Mouse (Mus musculus): ENCODE measurements at regions not wholly inside any gene's neighbourhood (a gene's known extent, or its start where the extent isn't known, plus 50 kb on each side); places are given as distances from the start of the nearest gene placed in this dataset.

DNA sequence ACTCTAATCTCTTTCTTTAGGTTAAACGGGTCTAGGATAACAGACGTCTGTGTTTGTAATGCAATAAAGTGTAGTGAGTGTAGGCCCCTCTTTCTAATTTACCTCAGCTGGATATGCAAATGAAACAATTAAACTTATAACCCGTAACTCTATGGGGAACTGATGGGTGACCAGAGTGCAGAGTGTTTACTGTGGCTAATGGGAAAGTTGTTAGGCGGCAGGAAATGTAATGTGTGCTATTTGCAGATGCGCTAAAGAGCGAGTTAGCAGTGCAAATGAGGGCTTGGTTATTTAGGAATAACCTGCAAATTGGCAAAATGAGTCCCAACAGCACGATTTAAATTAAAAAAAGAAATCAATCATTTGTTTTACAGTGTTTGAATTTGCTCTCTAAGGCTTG, 168.8 kb upstream of the Psmd7 start:
- ATAC-seq (ENCODE audit: low read depth): no peak
- Histone ChIP-seq H3K36me3 (ENCODE audit: control insufficient read depth, insufficient read depth, low read length) (no peaks in the 10 kb centered on the region), H3K27me3 (ENCODE audit: control insufficient read depth, insufficient read depth, low read length) (no peaks in the 10 kb centered on the region), H3K27ac (ENCODE audit: low read depth, low read length) (no peak overlapping the region), H3K4me1 (ENCODE audit: control insufficient read depth, insufficient read depth, low read length) (no peaks in the 10 kb centered on the region), H3K4me3 (ENCODE audit: low read depth, low read length) (no peak overlapping the region), H3K9ac (replicated peaks; ENCODE audit: low read depth, low read length) (no peak overlapping the region), H3K9me3 (ENCODE audit: control insufficient read depth, low read length) (no peaks in the 10 kb centered on the region), H3K4me2 (ENCODE audit: low read depth, low read length) (no peak overlapping the region)
- 41% methylated on average over 7 of the region's 7 CpGs for WGBS

DNA sequence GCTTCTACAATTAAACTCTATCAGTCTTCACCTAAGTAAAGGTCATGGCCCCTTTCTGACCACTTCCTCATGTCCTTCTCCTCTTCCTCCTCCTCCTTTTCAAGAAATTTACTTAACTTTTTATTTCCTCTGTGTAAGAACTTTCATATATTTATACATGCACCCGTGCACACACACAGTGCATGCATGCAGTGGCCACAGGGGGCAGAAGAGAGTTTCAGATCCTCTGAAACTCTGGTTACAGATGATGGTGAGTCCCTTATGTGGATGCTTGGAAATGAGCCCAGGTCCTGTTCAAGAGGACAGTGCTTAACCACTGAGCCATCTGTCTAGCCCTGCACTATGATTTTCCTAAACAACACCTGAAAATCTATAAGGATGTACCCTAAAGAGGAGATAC, 170.4 kb upstream of the Psmd7 start:
- H3K4me3 ChIP-seq (ENCODE audit: low read depth, low read length): no peak overlapping the region
- H3K27me3 ChIP-seq (ENCODE audit: control insufficient read depth, insufficient read depth, low read length): no peaks in the 10 kb centered on the region
- H3K27ac ChIP-seq (ENCODE audit: low read depth, low read length): no peak overlapping the region
- 81% methylated on average over 1 of the region's 1 CpGs for WGBS
- H3K9ac ChIP-seq (replicated peaks; ENCODE audit: low read depth, low read length): no peak overlapping the region
- H3K9me3 ChIP-seq (ENCODE audit: control insufficient read depth, low read length): no peaks in the 10 kb centered on the region
- H3K4me2 ChIP-seq (ENCODE audit: low read depth, low read length): no peak overlapping the region
- H3K4me1 ChIP-seq (ENCODE audit: control insufficient read depth, insufficient read depth, low read length): no peaks in the 10 kb centered on the region
- ATAC-seq (ENCODE audit: low read depth): no peak
- no peaks in the 10 kb centered on the region for H3K36me3 ChIP-seq (ENCODE audit: control insufficient read depth, insufficient read depth, low read length)

DNA sequence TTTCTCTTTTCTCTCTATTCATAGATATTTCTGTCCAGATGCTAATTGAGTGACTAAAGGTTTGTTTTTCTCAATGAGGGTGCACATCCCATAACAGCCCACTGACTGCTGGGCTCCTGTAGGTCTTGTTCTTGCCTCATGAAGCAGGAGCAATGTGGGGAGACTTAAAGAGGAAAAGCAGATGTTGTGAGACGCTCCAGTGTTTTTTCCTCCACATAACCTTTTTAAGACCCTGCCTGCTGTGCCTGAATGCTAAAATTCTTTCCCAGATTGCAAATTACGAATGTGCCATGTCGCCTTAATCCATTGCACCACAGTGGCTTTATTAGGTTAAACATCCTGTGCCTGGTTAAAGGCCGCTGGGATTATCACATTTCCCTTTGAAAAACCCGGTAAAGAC, 165.5 kb upstream of the Zfhx3 start:
- no peak overlapping the region for H3K9ac ChIP-seq (replicated peaks; ENCODE audit: low read depth, low read length)
- H3K27ac ChIP-seq (ENCODE audit: low read depth, low read length): no peak overlapping the region
- H3K9me3 ChIP-seq (ENCODE audit: control insufficient read depth, low read length): no peaks in the 10 kb centered on the region
- no peak for ATAC-seq (ENCODE audit: low read depth)
- H3K4me2 ChIP-seq (ENCODE audit: low read depth, low read length): no peak overlapping the region
- H3K4me3 ChIP-seq (ENCODE audit: low read depth, low read length): no peak overlapping the region
- 11% methylated on average over 5 of the region's 5 CpGs for WGBS
- H3K36me3 ChIP-seq (ENCODE audit: control insufficient read depth, insufficient read depth, low read length): no peaks in the 10 kb centered on the region
- H3K4me1 ChIP-seq (ENCODE audit: control insufficient read depth, insufficient read depth, low read length): no peaks in the 10 kb centered on the region
- no peaks in the 10 kb centered on the region for H3K27me3 ChIP-seq (ENCODE audit: control insufficient read depth, insufficient read depth, low read length)

DNA sequence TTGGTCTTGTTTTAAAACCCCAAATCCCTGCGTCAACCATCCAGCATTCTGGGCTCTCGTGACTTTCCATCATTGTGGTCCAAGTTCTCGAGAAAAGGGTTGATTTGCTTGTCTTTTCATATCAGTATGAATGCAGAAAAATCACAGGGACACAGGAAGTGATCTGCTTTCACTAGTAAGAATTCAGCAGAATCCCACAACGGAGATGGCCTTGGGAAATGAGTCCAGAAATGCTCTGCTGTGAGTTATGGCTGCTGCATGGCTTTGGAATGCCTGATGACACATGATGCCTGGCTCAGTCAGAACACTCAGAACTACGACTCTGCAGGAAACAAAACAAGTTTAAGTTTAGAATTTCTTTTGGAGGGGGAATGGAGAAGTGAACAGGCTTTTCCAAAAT, 156.7 kb upstream of the Zfhx3 start:
- ATAC-seq (ENCODE audit: low read depth): no peak
- Histone ChIP-seq H3K4me2 (ENCODE audit: low read depth, low read length) (no peak overlapping the region), H3K9ac (replicated peaks; ENCODE audit: low read depth, low read length) (no peak overlapping the region), H3K4me1 (ENCODE audit: control insufficient read depth, insufficient read depth, low read length) (no peaks in the 10 kb centered on the region), H3K27me3 (ENCODE audit: control insufficient read depth, insufficient read depth, low read length) (no peaks in the 10 kb centered on the region), H3K4me3 (ENCODE audit: low read depth, low read length) (no peak overlapping the region), H3K36me3 (ENCODE audit: control insufficient read depth, insufficient read depth, low read length) (no peaks in the 10 kb centered on the region), H3K27ac (ENCODE audit: low read depth, low read length) (no peak overlapping the region), H3K9me3 (ENCODE audit: control insufficient read depth, low read length) (no peaks in the 10 kb centered on the region)
- WGBS: 82% methylated on average over 5 of the region's 5 CpGs

DNA sequence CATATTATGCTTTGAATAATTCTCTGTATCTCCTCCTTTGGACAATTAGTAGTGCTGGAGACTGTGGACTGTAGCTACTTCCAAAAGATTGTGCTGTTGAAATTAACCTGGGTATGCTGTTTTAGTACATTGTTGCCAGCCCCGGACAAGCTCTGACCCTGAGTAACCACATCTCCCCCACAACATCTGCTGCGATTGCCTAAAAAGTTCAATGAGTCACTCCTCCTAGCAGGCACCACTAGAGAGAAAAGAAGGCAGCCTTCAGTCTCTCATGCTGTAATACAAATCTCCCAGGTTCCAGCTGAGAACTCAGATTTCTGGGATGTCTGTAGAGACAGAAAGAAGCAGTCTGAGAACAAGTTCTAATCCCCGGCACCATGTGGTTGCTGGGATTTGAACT, 150.2 kb upstream of the Zfhx3 start:
- H3K4me1 ChIP-seq (ENCODE audit: control insufficient read depth, insufficient read depth, low read length): no peaks in the 10 kb centered on the region
- no peaks in the 10 kb centered on the region for H3K36me3 ChIP-seq (ENCODE audit: control insufficient read depth, insufficient read depth, low read length)
- no peak overlapping the region for H3K9ac ChIP-seq (replicated peaks; ENCODE audit: low read depth, low read length)
- ATAC-seq (ENCODE audit: low read depth): no peak
- 98% methylated on average over 3 of the region's 3 CpGs for WGBS
- no peaks in the 10 kb centered on the region for H3K9me3 ChIP-seq (ENCODE audit: control insufficient read depth, low read length)
- no peak overlapping the region for H3K27ac ChIP-seq (ENCODE audit: low read depth, low read length)
- no peaks in the 10 kb centered on the region for H3K27me3 ChIP-seq (ENCODE audit: control insufficient read depth, insufficient read depth, low read length)
- no peak overlapping the region for H3K4me2 ChIP-seq (ENCODE audit: low read depth, low read length)
- no peak overlapping the region for H3K4me3 ChIP-seq (ENCODE audit: low read depth, low read length)

DNA sequence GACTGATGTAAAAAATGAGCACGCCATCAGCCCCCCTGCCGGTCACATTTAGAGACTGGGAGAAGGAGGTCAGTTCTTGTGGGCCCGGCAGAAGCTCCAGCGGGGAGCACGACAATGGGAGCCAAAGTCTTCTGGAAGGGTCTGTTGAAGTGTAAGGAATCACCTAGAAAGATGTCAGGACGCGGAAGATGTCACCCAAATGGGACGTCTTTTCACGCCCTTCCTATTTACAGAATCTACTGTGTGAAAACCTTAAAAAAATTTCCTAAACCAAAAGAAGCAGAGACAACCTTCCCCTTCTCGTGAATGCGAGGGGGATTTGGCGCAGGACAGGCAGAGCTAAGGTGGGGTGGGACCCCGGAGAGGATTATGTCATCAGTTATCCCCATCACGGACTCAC, 127.5 kb upstream of the Zfhx3 start:
- no peak overlapping the region for H3K4me3 ChIP-seq (ENCODE audit: low read depth, low read length)
- H3K27me3 ChIP-seq (ENCODE audit: control insufficient read depth, insufficient read depth, low read length): no peaks in the 10 kb centered on the region
- no peak overlapping the region for H3K27ac ChIP-seq (ENCODE audit: low read depth, low read length)
- 50% methylated on average over 14 of the region's 14 CpGs for WGBS
- H3K9ac ChIP-seq (replicated peaks; ENCODE audit: low read depth, low read length): no peak overlapping the region
- H3K4me1 ChIP-seq (ENCODE audit: control insufficient read depth, insufficient read depth, low read length): peaks cover 12% of the 10 kb centered on the region
- H3K4me2 ChIP-seq (ENCODE audit: low read depth, low read length): no peak overlapping the region
- no peaks in the 10 kb centered on the region for H3K36me3 ChIP-seq (ENCODE audit: control insufficient read depth, insufficient read depth, low read length)
- no peak for ATAC-seq (ENCODE audit: low read depth)
- no peaks in the 10 kb centered on the region for H3K9me3 ChIP-seq (ENCODE audit: control insufficient read depth, low read length)

DNA sequence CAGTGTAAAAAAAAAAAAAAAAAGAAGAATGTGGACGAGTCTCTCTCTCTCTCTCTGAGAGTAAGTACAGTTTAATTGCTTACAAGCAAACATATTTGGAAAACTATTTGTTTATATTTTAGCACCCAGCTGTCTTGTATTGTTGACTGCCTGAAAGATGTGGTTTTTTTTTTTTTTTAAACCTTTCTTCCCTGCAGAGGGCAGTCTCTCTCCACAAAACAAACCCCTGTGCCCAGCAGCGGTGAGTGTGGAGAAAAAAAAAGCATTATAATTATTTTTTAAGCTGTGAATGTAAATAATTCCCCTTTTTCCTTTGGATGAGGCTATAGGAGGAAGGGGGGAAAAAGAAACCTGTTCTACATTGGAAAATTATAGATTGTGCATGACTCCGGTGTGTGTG, 126.7 kb upstream of the Zfhx3 start:
- Histone ChIP-seq H3K36me3 (ENCODE audit: control insufficient read depth, insufficient read depth, low read length) (no peaks in the 10 kb centered on the region), H3K4me1 (ENCODE audit: control insufficient read depth, insufficient read depth, low read length) (peaks cover 17% of the 10 kb centered on the region), H3K27me3 (ENCODE audit: control insufficient read depth, insufficient read depth, low read length) (no peaks in the 10 kb centered on the region), H3K27ac (ENCODE audit: low read depth, low read length) (no peak overlapping the region), H3K9me3 (ENCODE audit: control insufficient read depth, low read length) (no peaks in the 10 kb centered on the region), H3K4me2 (ENCODE audit: low read depth, low read length) (no peak overlapping the region), H3K9ac (replicated peaks; ENCODE audit: low read depth, low read length) (no peak overlapping the region), H3K4me3 (ENCODE audit: low read depth, low read length) (no peak overlapping the region)
- WGBS: 26% methylated on average over 3 of the region's 3 CpGs
- ATAC-seq (ENCODE audit: low read depth): no peak

DNA sequence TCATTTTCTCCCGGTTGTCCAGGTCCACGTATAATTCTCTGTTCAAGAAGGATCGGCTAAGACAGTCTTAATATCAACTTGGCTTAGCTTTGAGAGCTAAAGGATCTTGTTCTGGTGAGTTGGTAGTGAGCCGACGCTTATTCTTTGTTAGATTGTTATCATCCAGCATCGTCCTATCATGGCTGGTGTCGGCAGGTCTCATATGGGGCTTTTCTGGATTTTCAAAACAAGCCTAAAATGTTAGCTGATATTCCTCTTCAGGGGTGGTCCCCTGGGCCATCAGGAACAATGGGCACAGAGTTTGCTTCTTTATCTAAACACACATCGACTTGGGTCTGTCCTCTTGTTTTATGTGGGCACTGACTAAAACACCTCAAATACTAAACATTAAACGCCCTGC, 124.6 kb upstream of the Zfhx3 start:
- no peak for ATAC-seq (ENCODE audit: low read depth)
- H3K27me3 ChIP-seq (ENCODE audit: control insufficient read depth, insufficient read depth, low read length): no peaks in the 10 kb centered on the region
- WGBS: 85% methylated on average over 9 of the region's 9 CpGs
- no peak overlapping the region for H3K27ac ChIP-seq (ENCODE audit: low read depth, low read length)
- H3K4me1 ChIP-seq (ENCODE audit: control insufficient read depth, insufficient read depth, low read length): peaks cover 17% of the 10 kb centered on the region
- H3K4me3 ChIP-seq (ENCODE audit: low read depth, low read length): no peak overlapping the region
- H3K36me3 ChIP-seq (ENCODE audit: control insufficient read depth, insufficient read depth, low read length): no peaks in the 10 kb centered on the region
- no peaks in the 10 kb centered on the region for H3K9me3 ChIP-seq (ENCODE audit: control insufficient read depth, low read length)
- H3K4me2 ChIP-seq (ENCODE audit: low read depth, low read length): no peak overlapping the region
- no peak overlapping the region for H3K9ac ChIP-seq (replicated peaks; ENCODE audit: low read depth, low read length)

DNA sequence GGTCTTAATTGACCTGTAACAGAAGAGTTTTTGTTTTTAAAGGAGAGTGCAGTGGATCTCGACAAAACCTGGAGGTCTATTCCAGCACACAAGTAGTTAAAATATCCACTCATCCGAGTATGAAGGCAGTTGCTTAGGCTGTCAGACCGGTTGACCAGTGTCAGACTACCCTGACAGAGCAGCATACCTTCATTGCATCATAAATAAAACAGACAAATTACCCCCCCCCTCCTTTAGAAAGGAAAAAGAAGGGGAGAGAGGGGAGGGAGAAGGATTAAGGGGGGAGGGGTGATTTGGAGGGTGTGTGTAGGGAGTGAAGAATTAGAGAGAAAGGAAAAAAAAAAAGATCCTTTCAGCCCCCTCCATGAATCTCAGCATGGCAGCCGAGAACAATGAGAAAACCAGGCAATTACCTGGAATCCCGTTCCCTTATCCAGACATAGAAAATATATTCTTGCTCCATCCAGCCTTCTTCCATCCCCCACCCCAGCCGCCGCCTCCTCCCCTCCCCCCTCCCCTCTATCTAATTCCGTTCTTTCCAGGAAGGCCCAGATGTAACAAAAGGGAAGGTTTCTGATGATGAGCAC, 122.2 kb upstream of the Zfhx3 start:
- Histone ChIP-seq H3K4me2 (ENCODE audit: low read depth, low read length) (no peak overlapping the region), H3K9me3 (ENCODE audit: control insufficient read depth, low read length) (no peaks in the 10 kb centered on the region), H3K4me3 (ENCODE audit: low read depth, low read length) (no peak overlapping the region), H3K36me3 (ENCODE audit: control insufficient read depth, insufficient read depth, low read length) (no peaks in the 10 kb centered on the region), H3K27me3 (ENCODE audit: control insufficient read depth, insufficient read depth, low read length) (no peaks in the 10 kb centered on the region), H3K4me1 (ENCODE audit: control insufficient read depth, insufficient read depth, low read length) (peaks cover 10% of the 10 kb centered on the region), H3K27ac (ENCODE audit: low read depth, low read length) (peak overlapping the region; percentile 41; the same call in 1 of the 2 replicates), H3K9ac (replicated peaks; ENCODE audit: low read depth, low read length) (no peak overlapping the region; the same call in 1 of the 2 replicates)
- no peak for ATAC-seq (ENCODE audit: low read depth)
- WGBS: 4% methylated on average over 8 of the region's 8 CpGs

DNA sequence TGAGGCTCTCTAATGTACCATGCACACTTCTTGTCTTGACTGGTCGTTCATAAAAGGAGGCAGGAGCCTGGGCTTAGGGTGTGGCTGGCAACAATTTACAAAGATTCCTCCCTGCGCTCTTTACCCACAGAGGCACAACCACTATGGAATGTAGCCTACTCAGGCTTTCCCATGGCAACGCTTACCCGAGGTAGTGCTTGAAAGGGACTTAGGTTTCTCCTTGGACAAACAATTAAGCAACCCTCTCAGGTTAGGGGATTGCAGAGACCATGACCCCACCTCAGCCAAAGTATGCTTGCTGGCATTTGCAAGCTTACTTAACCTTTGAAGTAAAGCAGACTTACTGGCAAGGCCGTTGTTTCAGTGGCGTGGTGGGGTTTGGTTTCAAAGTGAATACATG, 120.9 kb upstream of the Zfhx3 start:
- 58% methylated on average over 6 of the region's 6 CpGs for WGBS
- Histone ChIP-seq H3K9me3 (ENCODE audit: control insufficient read depth, low read length) (no peaks in the 10 kb centered on the region), H3K4me2 (ENCODE audit: low read depth, low read length) (no peak overlapping the region), H3K4me1 (ENCODE audit: control insufficient read depth, insufficient read depth, low read length) (peaks cover 10% of the 10 kb centered on the region), H3K27me3 (ENCODE audit: control insufficient read depth, insufficient read depth, low read length) (no peaks in the 10 kb centered on the region), H3K9ac (replicated peaks; ENCODE audit: low read depth, low read length) (no peak overlapping the region), H3K36me3 (ENCODE audit: control insufficient read depth, insufficient read depth, low read length) (no peaks in the 10 kb centered on the region), H3K4me3 (ENCODE audit: low read depth, low read length) (no peak overlapping the region), H3K27ac (ENCODE audit: low read depth, low read length) (no peak overlapping the region)
- ATAC-seq (ENCODE audit: low read depth): no peak
